Mouse (Mus musculus): ENCODE measurements around the gene Bhlhe23.

Bhlhe23 gene

DNA sequence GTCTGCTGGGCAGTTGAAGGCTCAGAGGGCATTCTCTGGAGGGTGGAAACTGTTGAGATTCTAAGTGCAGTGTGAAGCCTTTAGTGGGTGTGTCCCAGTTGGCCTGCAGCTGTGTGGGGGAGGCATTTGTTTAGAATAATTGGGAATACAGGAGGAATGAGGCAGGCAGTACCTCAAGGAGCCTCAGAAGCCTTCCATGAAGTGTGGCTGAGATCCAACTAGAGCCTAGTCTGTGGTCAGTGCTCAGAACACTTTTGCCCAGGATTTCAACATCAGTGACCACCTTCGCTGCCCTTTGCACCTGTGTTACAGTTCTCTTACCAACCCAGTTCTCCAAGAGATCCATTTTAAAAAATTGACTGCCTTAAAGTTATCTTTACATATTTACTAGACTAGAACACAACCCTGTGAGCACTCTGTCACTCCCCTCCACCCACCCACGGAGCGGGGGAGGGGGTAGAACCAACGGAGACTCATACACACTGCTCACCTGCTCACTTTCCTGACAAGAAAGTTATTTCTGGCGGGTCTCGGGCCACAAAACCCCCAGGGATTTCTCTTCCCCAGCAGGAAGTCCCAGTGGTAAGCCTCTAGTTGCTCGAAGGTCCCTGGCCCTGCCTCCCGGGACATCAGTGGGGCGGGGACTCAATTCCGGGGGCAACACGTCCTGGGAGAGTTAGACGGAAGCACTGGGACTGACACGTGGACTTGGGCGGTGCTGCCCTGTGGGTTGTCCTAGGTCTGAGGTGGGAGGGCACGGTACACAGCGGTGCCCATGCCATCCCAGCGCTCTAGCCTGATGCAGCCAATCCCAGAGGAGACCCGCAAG lies 51.9 kb downstream of the Bhlhe23 start, which contains the start of gene Slc17a9:
Slc17a9 (plus strand) TSS at position 679 of the 829 bp plus-strand sequence.
- DNase-seq: no peak
